In the genomic region with DNA sequence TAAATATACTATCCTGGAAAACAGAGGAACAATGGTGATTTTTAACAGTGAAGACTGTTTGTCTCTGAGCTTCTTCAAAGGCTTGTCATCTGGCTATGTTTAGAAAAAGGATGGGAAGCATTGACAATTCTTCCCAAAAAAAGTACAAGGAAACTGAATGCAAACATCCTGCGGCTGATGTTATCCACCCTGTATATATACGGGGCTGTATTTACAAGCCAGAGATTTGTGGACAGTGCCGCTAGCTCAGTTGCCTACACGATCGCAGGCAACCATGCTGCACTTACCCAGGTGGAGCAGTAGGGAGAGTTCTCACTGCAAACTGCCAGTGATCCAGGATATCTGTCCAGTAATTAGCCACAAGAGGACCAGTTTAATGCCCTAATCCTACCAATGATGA, we compare ENCODE assay signal across 14 mouse cellular contexts. TPM values are rescaled to one million over a fixed set of nuclear protein-coding genes. Genes with fewer than 3 reads are reported as not detected.
A peak's percentile ranks its signal among the peaks of the same experiment; 100 is the strongest.
DNase-seq lines count a peak whose midpoint lies in the region; ATAC-seq lines count a peak whose summit lies in the region.
"Had no signal": no experiment of that assay in that cellular context is flagged by ENCODE, and none has a peak within 500 bp of the region (broad histone marks: within the 10 kb centered on the region; RNA-seq: fewer than 3 reads in every experiment).

No protein-coding gene starts in this region.

- DNase-seq in heart, postnatal 10 days = no peak
- DNase-seq in lung, postnatal 36 days = peak; percentile 64
- no peak for DNase-seq in natural killer cell, adult 2 months (ENCODE audit: low spot score in 2 of 2)
- DNase-seq: cerebellum, postnatal 10 days; layer of hippocampus, adult 9-11 months; midbrain, embryonic 14.5 days; right cerebral cortex, postnatal 4 days had no signal

- H3K9me3 ChIP-seq in heart, embryonic 15.5 days (replicated peaks) = no peaks in the 10 kb centered on the region
- H3K9me3 ChIP-seq in megakaryocyte, embryonic 14.5 days = no peaks in the 10 kb centered on the region
- H3K9me3 ChIP-seq in liver, embryonic 16.5 days (replicated peaks; ENCODE audit: control insufficient read depth, low read length) = no peaks in the 10 kb centered on the region

- no peak overlapping the region for H3K4me3 ChIP-seq in heart, embryonic 15.5 days
- peak overlapping the region; percentile 75 for H3K4me3 ChIP-seq in megakaryocyte, embryonic 14.5 days (replicated peaks)
- no peak overlapping the region for H3K4me3 ChIP-seq in liver, embryonic 16.5 days (ENCODE audit: low read depth, low read length)
- H3K4me3 ChIP-seq: erythroblast, embryonic 14.5 days had no signal

- no peak overlapping the region for H3K9ac ChIP-seq in heart, embryonic 15.5 days
- H3K9ac ChIP-seq in liver, embryonic 16.5 days (ENCODE audit: low read depth, low read length) = no peak overlapping the region
- H3K9ac ChIP-seq: hindbrain, embryonic 14.5 days had no signal

- 53% methylated on average over 5 of the region's 5 CpGs for WGBS in heart, embryonic 15.5 days
- WGBS in liver, embryonic 16.5 days (ENCODE audit: insufficient replicate concordance) = 12% methylated on average over 5 of the region's 5 CpGs

- peaks cover 14% of the 10 kb centered on the region for H3K4me1 ChIP-seq in heart, embryonic 15.5 days (replicated peaks)
- peaks cover 93% of the 10 kb centered on the region for H3K4me1 ChIP-seq in megakaryocyte, embryonic 14.5 days
- H3K4me1 ChIP-seq in liver, embryonic 16.5 days (ENCODE audit: control insufficient read depth, low read depth, low read length) = peaks cover 2% of the 10 kb centered on the region

- intact Hi-C loops in heart, postnatal 10 days (cut with DNase I) = no loop called here

- ATAC-seq in heart, embryonic 15.5 days (replicated peaks; ENCODE audit: insufficient number of reproducible peaks, insufficient read depth, low FRiP score, low read depth) = no peak
- ATAC-seq in megakaryocyte, adult 5-6 weeks (ENCODE audit: poor library complexity, severe bottlenecking) = no peak
- ATAC-seq in liver, embryonic 16.5 days (ENCODE audit: low read depth) = peak; percentile 33; the same call in 1 of the 2 replicates

- H3K27ac ChIP-seq in heart, embryonic 15.5 days = peak overlapping the region; percentile 72
- no peak overlapping the region for H3K27ac ChIP-seq in liver, embryonic 16.5 days (ENCODE audit: low read length)
- H3K27ac ChIP-seq: hindbrain, embryonic 14.5 days had no signal

- H3K4me2 ChIP-seq in heart, embryonic 15.5 days = no peak overlapping the region
- no peak overlapping the region for H3K4me2 ChIP-seq in liver, embryonic 16.5 days (ENCODE audit: low read depth, low read length)
- H3K4me2 ChIP-seq: hindbrain, embryonic 14.5 days had no signal

- no peaks in the 10 kb centered on the region for H3K36me3 ChIP-seq in heart, embryonic 15.5 days
- peaks cover 90% of the 10 kb centered on the region for H3K36me3 ChIP-seq in megakaryocyte, embryonic 14.5 days (replicated peaks; ENCODE audit: low read length)
- no peaks in the 10 kb centered on the region for H3K36me3 ChIP-seq in liver, embryonic 16.5 days (ENCODE audit: control insufficient read depth, insufficient read depth)

- H3K27me3 ChIP-seq in heart, embryonic 15.5 days = no peaks in the 10 kb centered on the region
- no peaks in the 10 kb centered on the region for H3K27me3 ChIP-seq in megakaryocyte, embryonic 14.5 days (replicated peaks)
- no peaks in the 10 kb centered on the region for H3K27me3 ChIP-seq in liver, embryonic 16.5 days (ENCODE audit: control insufficient read depth, insufficient read depth, low read depth, low read length)

RNA-seq across cellular contexts. Expression of gene Clec9a, which starts 16.6 kb away (rescaled TPM):
- 0.28 and 0.35 TPM in 2 replicates for polyA plus RNA-seq in heart, embryonic 15.5 days (2015; fragmentation: Nextera tagmentation; extraction: Ambion mirVana)
- total RNA-seq in heart, postnatal 10 days (2021) = under 1 TPM; 0.19 to 0.47 TPM
- not detected in 2 replicates for polyA plus RNA-seq in megakaryocyte, embryonic 14.5 days (2012; ENCODE audit: insufficient read depth, low replicate concordance)
- 27.6 and 31.4 TPM in 2 replicates for total RNA-seq in megakaryocyte, adult 5-6 weeks (2015)
- 13.4 and 14.3 TPM in 2 replicates for total RNA-seq in megakaryocyte, adult 5-6 weeks (2017)
- polyA plus RNA-seq in liver, embryonic 16.5 days (2015; fragmentation: Nextera tagmentation; extraction: Ambion mirVana) = 0.30 and 0.33 TPM in 2 replicates
- polyA plus RNA-seq: erythroblast, embryonic 14.5 days had no signal

RNA-seq across cellular contexts. Expression of gene Clec1a, which starts 26.6 kb away (rescaled TPM):
- polyA plus RNA-seq in heart, embryonic 15.5 days (2015; fragmentation: Nextera tagmentation; extraction: Ambion mirVana) = 5.7 and 6.3 TPM in 2 replicates
- total RNA-seq in heart, postnatal 10 days (2021) = 10 to 100 TPM; 16.3 to 16.7 TPM
- polyA plus RNA-seq in megakaryocyte, embryonic 14.5 days (2012; ENCODE audit: insufficient read depth, low replicate concordance) = not detected in 2 replicates
- total RNA-seq in megakaryocyte, adult 5-6 weeks (2015) = 0.07 TPM in 1 of 2 replicates, not detected in the other
- total RNA-seq in megakaryocyte, adult 5-6 weeks (2017) = 0.15 TPM in 1 of 2 replicates, not detected in the other
- polyA plus RNA-seq in liver, embryonic 16.5 days (2015; fragmentation: Nextera tagmentation; extraction: Ambion mirVana) = 0.21 and 0.36 TPM in 2 replicates
- polyA plus RNA-seq: erythroblast, embryonic 14.5 days had no signal

RNA-seq across cellular contexts. Expression of gene Clec1b, which starts 28.1 kb away (rescaled TPM):
- polyA plus RNA-seq in heart, embryonic 15.5 days (2015; fragmentation: Nextera tagmentation; extraction: Ambion mirVana) = 4.7 and 5.1 TPM in 2 replicates
- 1 to 10 TPM in 1 of 2 experiments, under 1 TPM in 1; 0.97 to 1.4 TPM for total RNA-seq in heart, postnatal 10 days (2021)
- polyA plus RNA-seq in megakaryocyte, embryonic 14.5 days (2012; ENCODE audit: insufficient read depth, low replicate concordance) = 10.7 and 19.5 TPM in 2 replicates
- total RNA-seq in megakaryocyte, adult 5-6 weeks (2015) = 3.6 and 5.5 TPM in 2 replicates
- total RNA-seq in megakaryocyte, adult 5-6 weeks (2017) = 3.8 and 4.5 TPM in 2 replicates
- polyA plus RNA-seq in liver, embryonic 16.5 days (2015; fragmentation: Nextera tagmentation; extraction: Ambion mirVana) = 26.1 and 26.7 TPM in 2 replicates
- polyA plus RNA-seq: erythroblast, embryonic 14.5 days had no signal

RNA-seq across cellular contexts. Expression of gene Clec12b, which starts 39.5 kb away (rescaled TPM):
- 0.09 TPM in 1 of 2 replicates, not detected in the other for polyA plus RNA-seq in heart, embryonic 15.5 days (2015; fragmentation: Nextera tagmentation; extraction: Ambion mirVana)
- not detected for total RNA-seq in heart, postnatal 10 days (2021)
- polyA plus RNA-seq in megakaryocyte, embryonic 14.5 days (2012; ENCODE audit: insufficient read depth, low replicate concordance) = not detected in 2 replicates
- total RNA-seq in megakaryocyte, adult 5-6 weeks (2015) = not detected in 2 replicates
- total RNA-seq in megakaryocyte, adult 5-6 weeks (2017) = not detected in 2 replicates
- polyA plus RNA-seq in liver, embryonic 16.5 days (2015; fragmentation: Nextera tagmentation; extraction: Ambion mirVana) = not detected in 2 replicates
- polyA plus RNA-seq: erythroblast, embryonic 14.5 days; limb, embryonic 11.5 days had no signal
